Mouse (Mus musculus) intestine, embryonic 14.5 days (tissue): Measurements from ENCODE around the gene Jag2. TPM values are rescaled to one million over a fixed set of nuclear protein-coding genes. Genes with fewer than 3 reads are reported as not detected.
A peak's percentile ranks its signal among the peaks of the same experiment; 100 is the strongest.

Source experiments
- ATAC-seq: fragments of 200-750 bp; cut with Nextera tagmentation; replicated peaks from 2 replicates; pipeline ENCODE4 v1.8.0; 2017; ENCODE audit warnings: low read depth, moderate number of reproducible peaks, moderate TSS enrichment, moderate library complexity; ENCODE audit not compliant: low FRiP score, low TSS enrichment
- DNase-seq: peaks from one replicate; pipeline ENCODE4 v3.0.0-alpha.2; 2018; ENCODE audit warnings: low spot score
- H3K27ac ChIP-seq: fragments of 300-500 bp; sonication (generic); 2 replicates; pipeline ENCODE4 v1.5.1; 2014; ENCODE audit warnings: low read depth, mild to moderate bottlenecking, control low read depth
- H3K27me3 ChIP-seq: fragments of 300-500 bp; sonication (generic); replicated peaks from 2 replicates; pipeline ENCODE4 v1.6.1; 2014; ENCODE audit warnings: low read length, control low read depth; ENCODE audit not compliant: control insufficient read depth, insufficient read depth
- H3K36me3 ChIP-seq: fragments of 300-500 bp; sonication (generic); 2 replicates; pipeline ENCODE4 v1.6.1; 2014; ENCODE audit warnings: low read length, control low read depth; ENCODE audit not compliant: control insufficient read depth, insufficient read depth
- H3K4me1 ChIP-seq: fragments of 300-500 bp; sonication (generic); replicated peaks from 2 replicates; pipeline ENCODE4 v1.6.1; 2014; ENCODE audit warnings: low read length, control low read depth, mixed read lengths; ENCODE audit not compliant: control insufficient read depth, insufficient read depth
- H3K4me2 ChIP-seq: fragments of 300-500 bp; sonication (generic); 2 replicates; pipeline ENCODE4 v1.6.1; 2014; ENCODE audit warnings: low read length
- H3K4me3 ChIP-seq: fragments of 300-500 bp; sonication (generic); 2 replicates; pipeline ENCODE4 v1.5.1; 2014; ENCODE audit warnings: low read depth, low read length, control low read depth, mixed read lengths
- H3K9ac ChIP-seq: fragments of 300-500 bp; sonication (generic); 2 replicates; pipeline ENCODE4 v1.6.1; 2014; ENCODE audit warnings: mild to moderate bottlenecking, low read length
- H3K9me3 ChIP-seq: fragments of 300-500 bp; sonication (generic); 2 replicates; pipeline ENCODE4 v1.6.1; 2016; ENCODE audit warnings: low read length, control low read depth; ENCODE audit not compliant: control insufficient read depth
- WGBS: fragments of 180-500 bp; shearing (Covaris S2); extraction: QIAGEN DNeasy Blood & Tissue Kit; methylation state at CpG from one replicate; pipeline ENCODE4 v1.1.7; 2014; 5-methylcytosine and 5-hydroxymethylcytosine counted together
- polyA plus RNA-seq: library from polyadenylated mRNA; unstranded; fragments of >200 nt; fragmentation: Nextera tagmentation; extraction: Ambion mirVana; gene quantifications from 2 replicates; pipeline ENCODE4 v1.2.1, GENCODE M21; 2014

Gene Jag2
- polyA plus RNA-seq, 1 experiment from 2014 or later: 4.4 TPM

DNA sequence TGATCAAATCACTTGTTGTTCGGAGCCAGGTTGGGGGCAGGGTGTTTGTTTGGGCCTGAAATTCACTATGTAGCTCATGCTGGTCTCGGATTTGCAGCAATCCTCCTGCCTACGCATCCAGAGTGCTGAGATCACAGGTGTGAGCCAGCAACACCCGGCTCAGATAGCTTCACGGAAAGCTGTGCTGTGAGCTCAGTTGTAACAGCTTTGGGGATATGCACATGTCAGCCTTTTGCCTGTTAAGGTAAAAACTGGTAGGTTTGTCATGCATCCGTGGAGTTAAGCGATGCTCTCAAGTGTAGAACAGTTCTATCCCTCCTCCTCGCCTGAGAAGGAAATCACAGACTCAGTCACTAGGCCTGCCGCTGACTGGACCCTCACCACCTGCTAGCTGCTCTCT lies 28.9 kb downstream of the Jag2 start:
- H3K4me1 ChIP-seq: peaks cover 6% of the 10 kb centered on the region; the same call in 1 of the 2 replicates
- H3K9me3 ChIP-seq: no peaks in the 10 kb centered on the region
- WGBS: 84% methylated on average over 9 of the region's 9 CpGs

GRCm38 (mm10) chr12:112898960-112899359 lies 30.6 kb downstream of the Jag2 start:
- no peaks in the 10 kb centered on the region for H3K36me3 ChIP-seq
- 68% methylated on average over 4 of the region's 4 CpGs for WGBS
- H3K27ac ChIP-seq: no peak overlapping the region
- H3K4me1 ChIP-seq: peaks cover 6% of the 10 kb centered on the region; the same call in 1 of the 2 replicates
- no peaks in the 10 kb centered on the region for H3K27me3 ChIP-seq
- no peak overlapping the region for H3K4me2 ChIP-seq
- ATAC-seq (no peak), DNase-seq (no peak)
- H3K9ac ChIP-seq: no peak overlapping the region
- no peaks in the 10 kb centered on the region for H3K9me3 ChIP-seq
- no peak overlapping the region for H3K4me3 ChIP-seq

More for the DNA sequence above, 28.9 kb downstream of the Jag2 start:
- Histone ChIP-seq H3K9ac (no peak overlapping the region), H3K27me3 (no peaks in the 10 kb centered on the region), H3K4me2 (no peak overlapping the region), H3K27ac (no peak overlapping the region), H3K4me3 (no peak overlapping the region), H3K36me3 (no peaks in the 10 kb centered on the region)
- ATAC-seq (no peak), DNase-seq (no peak)

DNA sequence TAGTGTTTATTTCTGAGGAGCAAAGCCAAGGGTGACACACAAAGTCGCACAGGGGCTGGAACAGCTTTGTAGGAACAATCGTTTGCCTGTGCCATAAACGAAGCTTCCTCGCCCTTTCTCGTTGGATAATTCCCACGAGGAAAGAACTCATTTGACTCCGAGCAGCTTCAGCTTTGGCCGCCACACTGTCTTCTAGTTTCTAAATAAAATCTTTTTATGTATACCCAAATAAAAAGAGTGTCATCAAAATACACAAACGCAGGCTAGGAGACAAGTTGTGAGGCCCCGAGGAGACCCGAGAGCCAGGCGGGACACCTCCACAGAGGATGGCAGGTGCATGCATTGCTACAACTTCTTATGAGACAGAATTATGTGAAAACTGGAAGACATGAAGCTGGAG lies 31.2 kb downstream of the Jag2 start:
- Histone ChIP-seq H3K9me3 (no peaks in the 10 kb centered on the region), H3K4me3 (no peak overlapping the region), H3K27me3 (no peaks in the 10 kb centered on the region), H3K27ac (no peak overlapping the region), H3K4me1 (peaks cover 6% of the 10 kb centered on the region; the same call in 1 of the 2 replicates), H3K9ac (no peak overlapping the region), H3K4me2 (no peak overlapping the region), H3K36me3 (no peaks in the 10 kb centered on the region)
- no peak for DNase-seq
- ATAC-seq: no peak
- 62% methylated on average over 12 of the region's 12 CpGs for WGBS

- Histone ChIP-seq H3K27me3 (no peaks in the 10 kb centered on the region), H3K4me2 (peak overlapping the region; percentile 30), H3K4me3 (no peak overlapping the region), H3K9ac (no peak overlapping the region), H3K36me3 (no peaks in the 10 kb centered on the region), H3K27ac (no peak overlapping the region), H3K9me3 (no peaks in the 10 kb centered on the region), H3K4me1 (peaks cover 6% of the 10 kb centered on the region; the same call in 1 of the 2 replicates)
- ATAC-seq: no peak; the same call in 1 of the 2 replicates
- 33% methylated on average over 16 of the region's 16 CpGs for WGBS
- no peak for DNase-seq
These were observed 31.9 kb downstream of the Jag2 start for GRCm38 (mm10) chr12:112897522-112898212.

GRCm38 (mm10) chr12:112894969-112895368 lies 34.6 kb downstream of the Jag2 start:
- no peaks in the 10 kb centered on the region for H3K36me3 ChIP-seq
- H3K27ac ChIP-seq: peak overlapping the region; percentile 14; the same call in 1 of the 2 replicates
- H3K9me3 ChIP-seq: no peaks in the 10 kb centered on the region
- 50% methylated on average over 4 of the region's 4 CpGs for WGBS
- DNase-seq (no peak), ATAC-seq (no peak)
- no peak overlapping the region for H3K9ac ChIP-seq
- H3K4me2 ChIP-seq: no peak overlapping the region
- H3K27me3 ChIP-seq: no peaks in the 10 kb centered on the region
- no peak overlapping the region for H3K4me3 ChIP-seq
- H3K4me1 ChIP-seq: peaks cover 6% of the 10 kb centered on the region; the same call in 1 of the 2 replicates

DNA sequence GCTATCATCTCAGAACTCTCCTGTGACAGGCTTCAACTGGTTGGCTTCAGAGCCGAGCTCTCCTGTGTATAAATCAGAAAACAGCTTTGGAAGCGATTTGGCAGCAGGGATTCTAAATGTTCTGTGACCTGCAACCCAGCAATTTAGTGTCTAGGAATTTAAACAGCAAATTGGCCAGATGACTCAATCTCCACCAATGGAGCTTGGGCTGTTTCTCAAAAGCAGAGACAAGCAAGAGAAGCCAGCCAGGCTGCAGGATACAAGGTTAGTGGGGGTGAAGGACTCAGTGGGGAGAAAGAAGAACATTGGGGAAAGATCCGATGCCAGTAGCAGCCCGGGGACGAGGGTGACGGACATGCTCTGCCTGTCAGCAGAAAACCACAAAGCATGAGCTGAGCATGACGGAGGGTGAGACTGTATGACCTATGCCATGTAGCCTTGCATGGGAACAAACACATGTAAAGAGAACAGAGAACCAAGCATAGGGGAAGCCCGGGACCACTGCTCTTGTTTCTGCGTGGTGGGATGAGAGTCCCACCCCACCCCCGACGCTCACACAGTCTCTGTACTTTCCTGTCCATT lies 35.2 kb downstream of the Jag2 start:
- no peak for DNase-seq
- Histone ChIP-seq H3K9me3 (no peaks in the 10 kb centered on the region), H3K27me3 (no peaks in the 10 kb centered on the region), H3K4me2 (no peak overlapping the region), H3K27ac (no peak overlapping the region; the same call in 1 of the 2 replicates), H3K36me3 (no peaks in the 10 kb centered on the region), H3K4me3 (no peak overlapping the region), H3K4me1 (peaks cover 6% of the 10 kb centered on the region; the same call in 1 of the 2 replicates), H3K9ac (no peak overlapping the region)
- WGBS: 64% methylated on average over 11 of the region's 11 CpGs
- no peak for ATAC-seq

- Histone ChIP-seq H3K36me3 (no peaks in the 10 kb centered on the region), H3K27me3 (no peaks in the 10 kb centered on the region), H3K4me1 (no peaks in the 10 kb centered on the region), H3K4me3 (no peak overlapping the region), H3K9me3 (0 out of 2 replicates have a peak, but pooled peaks cover 3% of the 10 kb centered on the region), H3K9ac (no peak overlapping the region), H3K27ac (no peak overlapping the region), H3K4me2 (no peak overlapping the region)
- DNase-seq: no peak
- ATAC-seq: no peak
- WGBS: 43% methylated on average over 7 of the region's 7 CpGs
These were observed 44.1 kb downstream of the Jag2 start for GRCm38 (mm10) chr12:112885465-112885864.

GRCm38 (mm10) chr12:112881301-112881815 lies 48.2 kb downstream of the Jag2 start:
- H3K27ac ChIP-seq: no peak overlapping the region
- DNase-seq (no peak), ATAC-seq (no peak)
- H3K27me3 ChIP-seq: peaks cover 28% of the 10 kb centered on the region
- no peaks in the 10 kb centered on the region for H3K36me3 ChIP-seq
- WGBS: 61% methylated on average over 6 of the region's 6 CpGs
- H3K4me3 ChIP-seq: no peak overlapping the region
- no peaks in the 10 kb centered on the region for H3K9me3 ChIP-seq
- no peak overlapping the region for H3K4me2 ChIP-seq
- H3K4me1 ChIP-seq: peaks cover 14% of the 10 kb centered on the region; the same call in 1 of the 2 replicates
- H3K9ac ChIP-seq: no peak overlapping the region
